Mouse (Mus musculus): ENCODE results near the gene Tceal8. TPM values are rescaled to one million over a fixed set of nuclear protein-coding genes. Genes with fewer than 3 reads are reported as not detected.
"Not testable (repeated sequence)": the region's sequence is repeated elsewhere in the genome, so short reads cannot be mapped to it uniquely, and the experiment has no call there.

Tceal8 gene
- polyA plus RNA-seq (2016; fragmentation: Nextera tagmentation; extraction: Ambion mirVana) = 168 and 189 TPM in 2 replicates

DNA sequence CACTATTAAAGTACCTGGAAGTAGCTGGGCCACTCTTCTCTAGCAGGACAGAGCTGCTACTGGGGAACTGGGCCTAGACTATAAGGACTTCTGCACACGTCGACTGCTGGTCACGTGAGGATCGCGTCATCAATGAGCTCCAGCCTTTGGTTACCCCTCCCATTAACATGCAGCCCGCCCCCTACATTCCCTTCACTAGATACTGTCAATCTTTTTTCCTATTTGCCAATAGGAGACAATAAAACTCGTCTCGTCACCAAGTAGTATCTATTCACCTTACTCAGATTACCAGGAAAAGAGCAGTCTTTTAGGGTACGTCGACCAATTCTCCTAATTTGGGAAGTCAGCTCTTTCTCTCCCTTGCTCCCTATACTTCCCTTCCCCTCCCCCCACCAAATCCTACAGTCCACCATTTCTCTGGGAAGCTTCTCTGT, at the start of gene Tceal8:
Gene Tceal8 (minus strand): TSS at position 225 of the 434 bp plus-strand sequence.
- Histone ChIP-seq H3K4me2 (replicated peaks) (peak within 1 kb of the TSS; percentile 47), H3K27me3 (peaks cover 9% of the 10 kb centered on the region; the same call in 1 of the 2 replicates), H3K4me1 (0 out of 2 replicates have a peak, but pooled peaks cover 2% of the 10 kb centered on the region), H3K9me3 (replicated peaks) (no peaks in the 10 kb centered on the region), H3K9ac (peak within 1 kb of the TSS; percentile 68), H3K4me3 (peak within 1 kb of the TSS; percentile 53), H3K36me3 (no peaks in the 10 kb centered on the region), H3K27ac (peak within 1 kb of the TSS; percentile 85)
- ATAC-seq (ENCODE audit: low FRiP score) = peak; percentile 96
- 14% methylated on average over 10 of the region's 10 CpGs for WGBS

DNA sequence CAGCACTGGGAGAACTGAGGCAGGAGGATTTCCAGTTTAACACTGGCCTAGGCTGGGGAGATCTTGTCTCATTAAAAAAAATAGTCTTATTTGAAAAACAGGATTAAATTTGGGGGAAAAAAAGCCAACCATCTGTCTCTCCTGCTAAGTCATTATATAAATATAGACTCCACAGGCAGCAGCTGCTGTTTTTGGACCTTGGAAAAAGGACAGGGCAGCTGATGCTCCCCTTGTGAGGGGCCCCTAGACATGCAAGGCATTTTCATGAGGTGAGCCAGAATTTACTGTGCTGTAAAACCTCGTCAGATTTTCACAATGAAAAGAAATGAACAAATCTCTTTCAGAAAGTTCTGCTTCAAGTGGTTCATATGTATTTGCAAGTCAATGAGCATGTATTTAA, 44.2 kb upstream of the Tceal8 start:
- Histone ChIP-seq H3K4me1 (no peaks in the 10 kb centered on the region), H3K36me3 (no peaks in the 10 kb centered on the region), H3K9me3 (replicated peaks) (no peaks in the 10 kb centered on the region), H3K4me3 (no peak overlapping the region), H3K4me2 (replicated peaks) (no peak overlapping the region), H3K9ac (no peak overlapping the region), H3K27ac (no peak overlapping the region), H3K27me3 (no peaks in the 10 kb centered on the region)
- no peak for ATAC-seq (ENCODE audit: low FRiP score)
- 56% methylated on average over 1 of the region's 1 CpGs for WGBS

DNA sequence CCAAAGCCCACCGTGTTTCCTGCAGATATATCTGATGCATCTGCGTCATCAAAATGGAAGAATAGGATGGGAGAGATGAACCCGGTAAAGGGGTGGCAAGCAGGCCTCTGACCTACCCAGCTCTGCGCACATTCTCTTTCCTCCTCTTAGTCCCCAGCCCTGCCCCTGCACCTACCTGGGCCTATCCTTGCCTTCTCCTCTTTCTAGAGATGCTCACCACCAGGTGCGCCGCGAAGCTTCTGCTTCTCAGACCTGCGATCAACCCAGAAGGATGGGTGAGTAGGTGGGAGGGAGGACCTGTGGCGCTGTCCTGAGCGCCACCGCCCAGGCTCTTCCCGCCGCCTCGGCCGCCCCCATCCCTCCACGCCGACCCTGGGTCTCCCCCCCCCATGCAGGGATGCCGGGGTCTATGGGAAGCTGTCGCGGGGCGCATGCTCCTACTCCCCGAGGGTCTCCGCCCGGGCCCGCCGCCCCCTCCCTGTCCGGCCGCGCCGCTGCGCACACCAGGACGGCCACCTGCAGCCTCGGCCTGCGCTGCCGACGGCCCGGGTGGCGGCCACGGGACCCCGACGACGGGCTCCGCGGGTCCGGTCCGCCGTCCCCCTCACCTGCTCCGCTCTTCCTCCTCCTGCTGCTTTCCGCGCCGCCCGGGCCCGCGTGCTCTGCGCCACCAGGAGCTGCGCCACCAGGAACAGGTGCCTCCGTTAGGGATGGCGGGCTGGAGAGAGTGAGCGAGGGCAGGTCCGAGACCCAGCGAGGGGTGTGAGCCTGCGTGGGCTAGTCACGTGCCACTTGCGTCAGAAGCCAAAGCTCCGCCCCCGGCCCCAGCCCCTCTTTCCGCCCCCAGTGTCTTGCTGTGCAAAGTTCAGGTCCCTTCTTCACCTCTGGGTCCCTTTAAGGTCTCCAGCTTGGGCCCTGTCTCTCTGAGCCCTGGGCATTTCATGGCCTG, 42.9 kb upstream of the Tceal8 start, which contains the start of the genes Tceal7 and Bex1:
Gene Tceal7 (plus strand): TSS at position 51 of the 949 bp plus-strand sequence.
Gene Bex1 (minus strand): TSS at position 785 of the 949 bp plus-strand sequence.
- H3K27ac ChIP-seq; H3K4me1 ChIP-seq; H3K9me3 ChIP-seq (replicated peaks); H3K27me3 ChIP-seq; H3K36me3 ChIP-seq: not testable (repeated sequence)
- peak within 1 kb of the TSS; percentile 40 for H3K4me3 ChIP-seq
- peak within 1 kb of the TSS; percentile 35; the same call in 1 of the 2 replicates for H3K9ac ChIP-seq
- WGBS = 42% methylated on average over 10 of the region's 67 CpGs
- peak within 1 kb of the TSS; percentile 46 for H3K4me2 ChIP-seq (replicated peaks)
- peak; percentile 91 for ATAC-seq (ENCODE audit: low FRiP score)

DNA sequence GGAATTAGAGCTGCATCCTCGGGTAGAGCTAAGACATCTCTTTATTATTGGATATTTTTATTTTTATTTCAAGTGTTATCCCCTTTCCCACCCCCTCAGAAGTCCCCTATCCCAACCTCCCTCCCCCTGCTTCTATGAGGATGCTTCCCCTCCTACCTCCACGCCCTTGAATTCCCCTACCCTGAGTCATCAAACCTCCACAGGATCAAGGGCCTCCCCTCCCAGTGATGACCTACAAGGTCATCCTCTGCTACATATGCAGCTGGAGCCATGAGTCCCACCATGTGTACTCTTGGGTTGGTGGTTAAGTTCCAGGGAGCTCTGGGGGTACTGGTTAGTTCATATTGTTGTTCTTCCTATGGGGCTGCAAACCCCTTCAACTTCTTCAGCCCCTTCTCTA, 41.3 kb upstream of the Tceal8 start:
- ATAC-seq (ENCODE audit: low FRiP score) = no peak

DNA sequence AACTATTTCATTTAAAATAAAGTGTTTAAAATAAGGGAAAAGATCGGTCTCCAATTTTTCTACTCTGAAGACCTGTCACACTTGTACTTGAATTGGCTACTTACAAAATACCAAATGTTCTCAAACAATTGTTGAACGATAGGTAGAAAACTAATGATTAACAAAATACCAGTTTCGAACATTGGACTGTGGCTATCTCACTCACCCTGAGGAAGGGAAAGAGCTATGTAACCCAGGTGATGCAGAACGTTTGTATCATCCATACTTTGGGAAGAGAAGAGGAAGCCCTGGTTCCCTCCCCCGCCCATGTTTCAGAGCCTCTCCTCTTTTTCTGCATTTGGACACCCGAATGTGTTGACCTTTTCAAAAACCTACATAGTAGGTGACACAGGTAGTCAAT, 32.3 kb upstream of the Tceal8 start:
- H3K9me3 ChIP-seq (replicated peaks) = no peaks in the 10 kb centered on the region
- H3K27ac ChIP-seq = no peak overlapping the region
- no peaks in the 10 kb centered on the region for H3K4me1 ChIP-seq
- peaks cover 4% of the 10 kb centered on the region; the same call in 1 of the 2 replicates for H3K27me3 ChIP-seq
- no peak overlapping the region for H3K4me2 ChIP-seq (replicated peaks)
- H3K4me3 ChIP-seq = no peak overlapping the region
- H3K9ac ChIP-seq = no peak overlapping the region
- no peak for ATAC-seq (ENCODE audit: low FRiP score)
- WGBS = 79% methylated on average over 6 of the region's 6 CpGs
- H3K36me3 ChIP-seq = no peaks in the 10 kb centered on the region

More for the DNA sequence above, 41.3 kb upstream of the Tceal8 start:
- no peaks in the 10 kb centered on the region for H3K9me3 ChIP-seq (replicated peaks)
- WGBS = 69% methylated on average over 2 of the region's 2 CpGs
- H3K4me3 ChIP-seq = no peak overlapping the region
- H3K4me2 ChIP-seq (replicated peaks) = no peak overlapping the region
- H3K4me1 ChIP-seq = no peaks in the 10 kb centered on the region
- H3K27ac ChIP-seq = no peak overlapping the region
- H3K36me3 ChIP-seq = no peaks in the 10 kb centered on the region
- no peak overlapping the region for H3K9ac ChIP-seq
- no peaks in the 10 kb centered on the region for H3K27me3 ChIP-seq

DNA sequence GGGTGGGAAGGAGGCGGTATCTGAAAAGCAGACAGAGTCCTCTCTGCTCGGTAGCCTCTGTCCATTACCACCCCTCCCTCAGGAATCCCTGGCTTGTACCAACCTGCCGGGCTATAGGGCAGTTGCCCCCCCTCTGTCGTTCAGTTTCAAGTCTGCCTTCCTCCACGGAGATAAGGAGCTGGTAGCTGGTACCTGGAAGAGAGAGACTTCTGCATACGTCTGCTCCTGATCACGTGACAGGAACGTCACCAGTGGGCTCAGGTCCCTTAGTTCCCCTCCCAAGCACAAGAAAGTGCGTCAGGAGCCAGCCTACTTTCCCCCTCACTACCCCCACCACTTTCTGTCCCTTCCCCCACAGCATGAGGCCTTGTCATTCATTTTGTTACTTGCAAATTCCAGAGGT, 31.5 kb upstream of the Tceal8 start, which contains the start of gene Tceal5:
Gene Tceal5 (minus strand): TSS at position 213 of the 403 bp plus-strand sequence.
- WGBS = 13% methylated on average over 9 of the region's 9 CpGs
- Histone ChIP-seq H3K27ac (no peak within 1 kb of the TSS), H3K36me3 (no peaks in the 10 kb centered on the region), H3K4me3 (peak within 1 kb of the TSS; percentile 42), H3K9ac (peak within 1 kb of the TSS; percentile 42; the same call in 1 of the 2 replicates), H3K4me1 (no peaks in the 10 kb centered on the region), H3K4me2 (replicated peaks) (peak within 1 kb of the TSS; percentile 51), H3K9me3 (replicated peaks) (no peaks in the 10 kb centered on the region), H3K27me3 (peaks cover 4% of the 10 kb centered on the region; the same call in 1 of the 2 replicates)
- ATAC-seq (ENCODE audit: low FRiP score) = peak; percentile 83

DNA sequence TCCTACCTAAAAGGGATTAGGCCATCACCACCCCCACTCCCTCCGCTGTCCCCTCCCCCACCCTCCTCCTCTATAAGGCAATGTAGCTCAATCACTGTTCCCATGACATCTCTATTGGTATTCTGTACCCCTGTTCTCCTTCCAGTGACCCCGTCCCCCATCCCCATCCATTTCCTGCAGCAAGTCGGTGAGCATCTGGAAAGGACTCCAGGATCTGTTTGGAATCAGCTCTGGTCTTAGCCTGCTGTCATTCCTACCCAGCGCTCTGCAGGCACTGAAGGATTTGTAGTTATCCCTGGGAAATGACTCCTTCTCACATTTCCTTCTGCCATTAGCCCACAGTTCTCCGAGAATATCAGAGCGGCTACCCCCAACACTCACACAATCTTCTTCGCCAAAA, 31.1 kb upstream of the Tceal8 start:
- WGBS = 25% methylated on average over 7 of the region's 7 CpGs
- Histone ChIP-seq H3K4me1 (no peaks in the 10 kb centered on the region), H3K9ac (peak overlapping the region; percentile 42; the same call in 1 of the 2 replicates), H3K27ac (no peak overlapping the region), H3K9me3 (replicated peaks) (no peaks in the 10 kb centered on the region), H3K36me3 (no peaks in the 10 kb centered on the region), H3K27me3 (peaks cover 4% of the 10 kb centered on the region; the same call in 1 of the 2 replicates), H3K4me2 (replicated peaks) (peak overlapping the region; percentile 51), H3K4me3 (peak overlapping the region; percentile 42)
- peak; percentile 40 for ATAC-seq (ENCODE audit: low FRiP score)

DNA sequence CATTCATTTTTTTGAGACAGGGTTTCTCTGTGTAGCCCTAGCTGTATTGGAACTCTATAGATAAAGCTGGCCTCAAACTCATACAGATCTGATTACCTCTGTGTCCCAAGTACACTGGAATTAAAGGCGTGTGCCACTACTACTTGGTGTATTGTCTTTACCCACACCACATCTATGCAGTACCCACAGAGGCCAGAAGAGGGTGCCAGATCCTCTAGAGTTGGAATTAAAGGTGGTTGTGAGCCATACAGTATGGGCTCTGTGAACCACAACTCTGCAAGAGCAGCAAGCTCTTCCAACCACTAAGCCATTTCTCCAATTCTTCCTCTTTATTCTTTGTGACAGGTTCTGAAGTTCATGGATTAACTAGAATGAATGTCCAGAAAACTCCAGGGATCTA, 24.7 kb upstream of the Tceal8 start:
- 47% methylated on average over 1 of the region's 1 CpGs for WGBS
- H3K9me3 ChIP-seq (replicated peaks) = no peaks in the 10 kb centered on the region
- no peak overlapping the region for H3K9ac ChIP-seq
- no peaks in the 10 kb centered on the region for H3K36me3 ChIP-seq
- H3K4me1 ChIP-seq = no peaks in the 10 kb centered on the region
- H3K27me3 ChIP-seq = no peaks in the 10 kb centered on the region
- H3K27ac ChIP-seq = no peak overlapping the region
- ATAC-seq (ENCODE audit: low FRiP score) = no peak
- H3K4me3 ChIP-seq = no peak overlapping the region
- H3K4me2 ChIP-seq (replicated peaks) = no peak overlapping the region

DNA sequence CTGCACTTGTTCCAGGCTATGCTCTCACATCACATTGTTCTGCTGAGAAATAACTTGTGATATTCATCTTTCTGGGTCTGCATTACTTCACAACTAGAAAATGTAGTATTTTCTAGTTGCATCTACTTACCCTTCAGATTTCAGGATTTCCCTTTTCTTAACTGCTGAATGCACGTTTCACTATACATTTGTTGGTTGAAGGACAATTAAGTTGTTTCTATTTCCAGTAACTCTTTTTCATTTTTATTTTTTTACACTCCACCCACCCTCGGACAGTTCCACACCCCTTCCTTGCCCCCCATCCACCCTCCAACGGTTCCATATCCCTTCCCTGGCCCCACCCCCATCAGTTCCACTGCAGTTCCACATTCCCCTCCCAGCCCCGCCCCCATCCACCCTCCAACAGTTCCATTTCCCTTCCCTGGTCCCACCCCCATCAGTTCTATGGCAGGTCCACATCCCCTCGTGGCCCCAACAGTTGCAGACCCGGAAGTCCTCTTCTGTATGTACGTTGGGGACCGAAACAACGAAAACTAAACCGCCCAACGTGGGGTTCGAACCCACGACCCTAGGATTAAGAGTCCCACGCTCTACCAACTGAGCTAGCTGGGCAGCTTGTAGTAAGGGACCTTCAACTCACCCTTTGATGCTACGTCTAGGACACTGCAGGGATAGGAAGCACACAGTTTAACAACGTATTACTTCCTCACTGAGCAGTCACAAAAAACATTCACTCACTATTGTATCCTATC, 23.2 kb upstream of the Tceal8 start:
- no peaks in the 10 kb centered on the region for H3K4me1 ChIP-seq
- no peak overlapping the region for H3K27ac ChIP-seq
- no peaks in the 10 kb centered on the region for H3K36me3 ChIP-seq
- H3K9ac ChIP-seq = no peak overlapping the region
- H3K9me3 ChIP-seq (replicated peaks) = no peaks in the 10 kb centered on the region
- ATAC-seq (ENCODE audit: low FRiP score) = no peak
- no peak overlapping the region for H3K4me3 ChIP-seq
- 83% methylated on average over 16 of the region's 16 CpGs for WGBS
- no peaks in the 10 kb centered on the region for H3K27me3 ChIP-seq
- no peak overlapping the region for H3K4me2 ChIP-seq (replicated peaks)

DNA sequence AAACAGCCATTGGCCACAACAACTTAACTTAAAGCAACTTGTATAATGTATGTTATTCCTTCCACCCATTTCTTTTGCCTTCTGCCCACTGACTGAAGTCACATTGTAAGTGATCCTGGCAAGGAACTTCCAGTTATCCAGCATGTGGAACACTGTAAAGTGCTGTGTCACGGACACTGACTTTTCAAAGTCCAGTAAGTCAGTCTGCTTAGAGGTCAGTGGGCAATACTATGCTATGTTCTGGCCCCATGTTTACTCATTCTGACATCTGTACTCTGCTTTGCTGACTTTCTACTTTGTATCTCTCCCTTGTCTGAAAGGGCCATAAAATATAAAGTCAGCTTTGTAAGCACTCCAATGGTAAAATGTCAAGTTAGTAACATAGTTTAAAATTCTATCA, 11.0 kb upstream of the Tceal8 start:
- no peaks in the 10 kb centered on the region for H3K9me3 ChIP-seq (replicated peaks)
- no peak overlapping the region for H3K4me3 ChIP-seq
- no peaks in the 10 kb centered on the region for H3K4me1 ChIP-seq
- H3K4me2 ChIP-seq (replicated peaks) = no peak overlapping the region
- no peaks in the 10 kb centered on the region for H3K36me3 ChIP-seq
- ATAC-seq (ENCODE audit: low FRiP score) = no peak
- H3K27me3 ChIP-seq = 0 out of 2 replicates have a peak, but pooled peaks cover 4% of the 10 kb centered on the region
- H3K27ac ChIP-seq = no peak overlapping the region
- H3K9ac ChIP-seq = no peak overlapping the region
- 85% methylated on average over 1 of the region's 1 CpGs for WGBS

DNA sequence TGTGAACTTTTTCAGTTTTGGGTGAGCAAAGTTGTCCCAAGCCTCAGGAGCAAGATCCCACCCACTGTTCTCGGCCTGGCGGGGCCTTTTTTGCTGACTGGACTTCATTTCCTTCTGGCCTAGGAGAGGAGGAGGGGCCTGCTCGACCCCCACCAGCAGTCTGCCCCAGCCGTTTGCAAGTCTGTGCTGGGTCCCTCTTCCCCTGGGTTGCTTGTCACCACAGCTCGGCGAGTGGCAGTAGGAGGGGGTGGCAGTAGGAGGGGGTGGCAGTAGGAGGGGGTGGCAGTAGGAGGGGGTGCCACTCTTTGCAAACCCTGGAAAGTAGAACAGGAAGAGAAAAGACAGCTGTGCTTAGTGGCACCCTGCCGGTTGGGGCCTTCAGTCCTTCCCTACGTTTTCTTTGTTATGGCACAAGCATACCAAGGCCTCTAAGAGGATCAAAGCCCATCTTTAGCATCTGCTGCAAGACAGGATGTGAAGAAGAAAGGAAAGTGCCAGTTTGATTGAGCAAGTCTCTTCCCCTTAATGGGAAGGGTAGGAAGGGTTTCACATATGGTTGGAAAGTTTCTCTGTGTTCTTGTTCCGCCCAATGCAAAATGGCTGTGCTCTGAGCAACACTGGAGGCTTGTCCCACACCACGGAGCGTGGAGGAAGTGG, 8.9 kb upstream of the Tceal8 start:
- no peak for ATAC-seq (ENCODE audit: low FRiP score)
- 25% methylated on average over 9 of the region's 11 CpGs for WGBS
- Histone ChIP-seq H3K27me3 (peaks cover 10% of the 10 kb centered on the region; the same call in 1 of the 2 replicates), H3K9me3 (replicated peaks) (no peaks in the 10 kb centered on the region), H3K4me3 (no peak overlapping the region), H3K4me2 (replicated peaks) (no peak overlapping the region), H3K9ac (no peak overlapping the region), H3K4me1 (no peaks in the 10 kb centered on the region), H3K27ac (no peak overlapping the region), H3K36me3 (no peaks in the 10 kb centered on the region)
